Mouse (Mus musculus) CH12F3 (cell line): ENCODE data around the gene Tmem236.

Source experiments
- in situ Hi-C: fragments of 300-500 bp; cut with MboI; formaldehyde crosslinking; loops from 2 replicates; pipeline ENCODE4 v1.14.3; 2020; ENCODE audit warnings: low sequenced_read_pairs

Gene Tmem236

GRCm38 (mm10) chr2:14174334-14174733 is at the start of gene Tmem236:
Gene Tmem236 (plus strand): TSS chr2:14174523.
- in situ Hi-C loops, result no loop called here

GRCm38 (mm10) chr2:14126387-14126786 is 47.9 kb upstream of the Tmem236 start:
- in situ Hi-C loops, result no loop called here

- in situ Hi-C loops, result no loop called here
Measured at GRCm38 (mm10) chr2:14127629-14128028, 46.7 kb upstream of the Tmem236 start.

- in situ Hi-C loops, result no loop called here
Measured at GRCm38 (mm10) chr2:14130641-14131339, 43.5 kb upstream of the Tmem236 start.

GRCm38 (mm10) chr2:14132468-14133326 is 41.6 kb upstream of the Tmem236 start:
- in situ Hi-C loops, result no loop called here

- in situ Hi-C loops, result no loop called here
Measured at GRCm38 (mm10) chr2:14136906-14137305, 37.4 kb upstream of the Tmem236 start.

- in situ Hi-C loops, result no loop called here
Measured at GRCm38 (mm10) chr2:14139590-14139989, 34.7 kb upstream of the Tmem236 start.

- in situ Hi-C loops, result no loop called here
Measured at GRCm38 (mm10) chr2:14140044-14140443, 34.3 kb upstream of the Tmem236 start.

- in situ Hi-C loops, result no loop called here
Measured at GRCm38 (mm10) chr2:14145311-14145710, 29.0 kb upstream of the Tmem236 start.

- in situ Hi-C loops, result no loop called here
Measured at GRCm38 (mm10) chr2:14146913-14147312, 27.4 kb upstream of the Tmem236 start.

- in situ Hi-C loops, result no loop called here
Measured at GRCm38 (mm10) chr2:14150829-14151228, 23.5 kb upstream of the Tmem236 start.

- in situ Hi-C loops, result no loop called here
Measured at GRCm38 (mm10) chr2:14151854-14152253, 22.5 kb upstream of the Tmem236 start.

- in situ Hi-C loops, result no loop called here
Measured at GRCm38 (mm10) chr2:14159047-14159446, 15.3 kb upstream of the Tmem236 start.

GRCm38 (mm10) chr2:14159756-14160155 is 14.6 kb upstream of the Tmem236 start:
- in situ Hi-C loops, result no loop called here

GRCm38 (mm10) chr2:14164459-14165030 is 9.8 kb upstream of the Tmem236 start:
- in situ Hi-C loops, result no loop called here

- in situ Hi-C loops, result no loop called here
Measured at GRCm38 (mm10) chr2:14165066-14165465, 9.3 kb upstream of the Tmem236 start.

- in situ Hi-C loops, result no loop called here
Measured at GRCm38 (mm10) chr2:14165618-14166344, 8.5 kb upstream of the Tmem236 start.

GRCm38 (mm10) chr2:14167721-14168120 is 6.6 kb upstream of the Tmem236 start:
- in situ Hi-C loops, result no loop called here

- in situ Hi-C loops, result no loop called here
Measured at GRCm38 (mm10) chr2:14176460-14177193, 2.3 kb downstream of the Tmem236 start.

GRCm38 (mm10) chr2:14184375-14184774 is 10.1 kb downstream of the Tmem236 start:
- in situ Hi-C loops, result no loop called here
